Mouse (Mus musculus) hindbrain, embryonic 10.5 days (tissue): ENCODE measurements around the gene Asb6. TPM values are rescaled to one million over a fixed set of nuclear protein-coding genes. Genes with fewer than 3 reads are reported as not detected.

ENCODE experiments used
- DNase-seq: peaks from one replicate; pipeline ENCODE4 v3.0.0-alpha.2; 2017; ENCODE audit warnings: low spot score
- H3K27ac ChIP-seq: fragments of 300-500 bp; sonication (generic); 2 replicates; pipeline ENCODE4 v1.5.1; 2016; ENCODE audit warnings: mild to moderate bottlenecking, moderate library complexity
- H3K27me3 ChIP-seq: fragments of 300-500 bp; sonication (generic); 2 replicates; pipeline ENCODE4 v1.6.1; 2016; ENCODE audit warnings: mild to moderate bottlenecking; ENCODE audit not compliant: poor library complexity, insufficient read depth, severe bottlenecking
- H3K36me3 ChIP-seq: fragments of 300-500 bp; sonication (generic); 2 replicates; pipeline ENCODE4 v1.6.1; 2016; ENCODE audit warnings: mild to moderate bottlenecking, moderate library complexity
- H3K4me1 ChIP-seq: fragments of 300-500 bp; sonication (generic); replicated peaks from 2 replicates; pipeline ENCODE4 v1.6.1; 2016; ENCODE audit warnings: mild to moderate bottlenecking
- H3K4me3 ChIP-seq: fragments of 300-500 bp; sonication (generic); 2 replicates; pipeline ENCODE4 v1.5.1; 2016; ENCODE audit warnings: mild to moderate bottlenecking, moderate library complexity
- H3K9me3 ChIP-seq: fragments of 300-500 bp; sonication (generic); 2 replicates; pipeline ENCODE4 v1.6.1; 2016; ENCODE audit warnings: mild to moderate bottlenecking, moderate library complexity
- WGBS: fragments of 180-500 bp; shearing (Covaris S2); methylation state at CpG from one replicate; pipeline ENCODE4 v1.1.7; 2016; 5-methylcytosine and 5-hydroxymethylcytosine counted together
- polyA plus RNA-seq: library from polyadenylated mRNA; unstranded; fragments of >200 nt; fragmentation: Nextera tagmentation; extraction: Ambion mirVana; gene quantifications from 2 replicates; pipeline ENCODE4 v1.2.1, GENCODE M21; 2016

Asb6 gene
- 46.1 and 46.5 TPM in 2 replicates for polyA plus RNA-seq

DNA sequence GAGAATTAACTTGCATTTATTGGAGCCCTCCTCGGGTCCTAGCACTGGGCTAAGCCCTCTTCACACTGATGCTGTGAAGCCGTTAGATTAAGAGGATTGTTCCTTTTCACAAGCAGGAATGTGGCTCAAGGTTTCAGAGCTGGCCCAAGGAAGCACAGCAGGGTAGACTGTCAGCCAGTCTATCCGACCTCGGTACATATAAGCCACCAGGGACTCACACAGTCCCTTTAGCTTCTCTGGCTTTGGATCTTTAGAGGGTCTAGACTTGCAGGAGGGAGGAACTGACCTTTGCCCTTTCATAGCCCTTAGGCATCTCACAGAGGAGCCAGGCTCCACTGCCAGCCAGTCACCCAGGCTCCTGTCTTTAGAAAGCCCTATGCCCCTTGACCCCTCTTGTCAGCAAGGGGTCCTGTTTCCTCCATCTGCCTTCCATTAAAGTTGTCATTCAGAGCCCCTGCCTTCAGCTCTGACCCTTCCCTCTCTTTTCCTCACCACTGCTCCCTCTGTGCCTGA is at the start of gene Asb6:
Gene Asb6 (minus strand): TSS at position 51 of the 513 bp plus-strand sequence.
- no peaks in the 10 kb centered on the region for H3K27me3 ChIP-seq
- H3K9me3 ChIP-seq, result no peaks in the 10 kb centered on the region
- H3K36me3 ChIP-seq, result peaks cover 16% of the 10 kb centered on the region
- H3K4me1 ChIP-seq, result peaks cover 65% of the 10 kb centered on the region
- H3K27ac ChIP-seq, result peak within 1 kb of the TSS; percentile 59; the same call in 1 of the 2 replicates
- DNase-seq, result peak; percentile 74
- 9% methylated on average over 4 of the region's 4 CpGs for WGBS
- no peak within 1 kb of the TSS for H3K4me3 ChIP-seq

DNA sequence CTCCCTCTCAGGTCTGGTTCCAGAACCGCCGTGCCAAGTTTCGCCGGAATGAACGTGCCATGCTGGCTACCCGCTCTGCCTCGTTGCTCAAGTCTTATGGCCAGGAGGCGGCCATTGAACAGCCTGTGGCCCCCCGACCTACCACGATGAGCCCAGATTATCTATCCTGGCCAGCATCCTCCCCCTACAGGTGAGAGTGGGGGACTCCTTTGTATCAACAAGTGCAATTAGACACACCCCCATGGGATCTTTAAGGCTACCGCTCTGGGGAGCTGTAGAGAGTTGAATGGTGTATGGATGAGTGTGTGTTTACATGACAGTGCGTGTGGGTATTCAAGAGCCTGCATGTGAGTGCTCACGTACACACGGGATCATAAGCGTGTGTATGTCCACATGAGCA is 49.3 kb upstream of the Asb6 start:
- Histone ChIP-seq H3K27ac (no peak overlapping the region), H3K4me3 (no peak overlapping the region), H3K36me3 (peaks cover 22% of the 10 kb centered on the region), H3K27me3 (no peaks in the 10 kb centered on the region), H3K9me3 (no peaks in the 10 kb centered on the region), H3K4me1 (peaks cover 24% of the 10 kb centered on the region)
- 93% methylated on average over 15 of the region's 15 CpGs for WGBS
- DNase-seq, result no peak

DNA sequence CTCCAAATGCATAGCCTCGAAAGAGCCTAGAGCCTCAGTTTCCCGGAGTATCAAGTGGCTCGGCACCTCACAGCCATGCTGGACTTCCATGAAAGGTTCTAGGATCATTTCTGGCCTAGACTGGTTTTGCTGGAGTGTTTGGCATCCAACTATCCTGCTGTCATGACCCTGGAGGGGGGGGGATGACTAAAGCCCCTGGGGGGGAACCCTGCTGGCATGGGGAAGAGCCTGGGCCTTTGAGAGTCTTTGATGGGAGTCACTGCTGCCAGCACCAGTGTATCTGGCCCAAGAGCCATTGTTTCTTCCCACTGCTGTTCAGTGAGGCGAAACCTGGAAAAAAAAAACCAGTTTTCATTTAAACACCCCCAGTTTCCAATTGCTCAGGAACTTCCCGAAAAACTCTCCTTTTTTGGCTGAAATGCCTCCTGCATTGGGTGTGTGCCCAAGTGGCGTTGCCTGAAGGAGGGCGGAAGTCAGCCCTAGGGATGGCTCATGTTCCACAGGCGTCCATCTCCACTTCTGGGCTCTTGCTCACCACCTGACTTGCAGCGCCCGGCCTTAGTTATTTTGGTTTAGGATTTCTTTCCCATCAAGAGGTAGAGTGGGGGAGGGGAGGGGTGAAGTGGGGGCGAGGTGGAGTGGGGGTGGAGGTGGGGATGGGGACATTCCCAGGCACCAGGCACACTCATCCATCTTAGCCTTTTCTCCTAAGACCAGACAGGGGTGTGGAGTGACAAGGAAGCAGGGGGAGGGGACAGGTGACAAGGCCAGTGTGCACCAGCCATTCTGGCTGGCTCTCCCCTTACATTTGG is 45.7 kb upstream of the Asb6 start:
- H3K4me3 ChIP-seq, result no peak overlapping the region
- peak overlapping the region; percentile 74 for H3K27ac ChIP-seq
- no peaks in the 10 kb centered on the region for H3K27me3 ChIP-seq
- DNase-seq, result no peak
- H3K36me3 ChIP-seq, result peaks cover 18% of the 10 kb centered on the region
- peaks cover 48% of the 10 kb centered on the region for H3K4me1 ChIP-seq
- H3K9me3 ChIP-seq, result no peaks in the 10 kb centered on the region
- WGBS, result 32% methylated on average over 11 of the region's 11 CpGs

DNA sequence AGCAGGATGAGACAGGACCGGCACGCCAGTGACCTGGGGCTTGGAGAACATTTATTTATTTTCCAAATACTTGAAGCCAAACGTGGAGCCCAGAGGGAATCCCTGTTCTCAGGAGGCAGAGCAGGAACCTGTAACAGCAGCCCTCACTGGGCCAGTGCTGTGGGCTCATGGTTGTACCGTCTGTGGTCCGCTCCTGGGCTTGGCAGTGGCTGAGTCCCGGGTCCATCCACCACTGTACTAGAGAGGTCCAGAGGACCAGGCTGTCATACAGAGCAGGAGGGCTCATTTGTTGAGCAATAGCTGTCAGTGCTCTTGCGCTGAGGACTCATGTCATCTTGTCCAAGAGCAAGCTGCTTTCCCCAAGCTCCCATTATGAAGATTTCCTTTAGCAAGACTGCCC is 45.0 kb upstream of the Asb6 start:
- no peak for DNase-seq
- Histone ChIP-seq H3K4me1 (peaks cover 50% of the 10 kb centered on the region), H3K9me3 (no peaks in the 10 kb centered on the region), H3K27ac (peak overlapping the region; percentile 74), H3K4me3 (no peak overlapping the region), H3K36me3 (peaks cover 18% of the 10 kb centered on the region), H3K27me3 (no peaks in the 10 kb centered on the region)
- 59% methylated on average over 7 of the region's 7 CpGs for WGBS

DNA sequence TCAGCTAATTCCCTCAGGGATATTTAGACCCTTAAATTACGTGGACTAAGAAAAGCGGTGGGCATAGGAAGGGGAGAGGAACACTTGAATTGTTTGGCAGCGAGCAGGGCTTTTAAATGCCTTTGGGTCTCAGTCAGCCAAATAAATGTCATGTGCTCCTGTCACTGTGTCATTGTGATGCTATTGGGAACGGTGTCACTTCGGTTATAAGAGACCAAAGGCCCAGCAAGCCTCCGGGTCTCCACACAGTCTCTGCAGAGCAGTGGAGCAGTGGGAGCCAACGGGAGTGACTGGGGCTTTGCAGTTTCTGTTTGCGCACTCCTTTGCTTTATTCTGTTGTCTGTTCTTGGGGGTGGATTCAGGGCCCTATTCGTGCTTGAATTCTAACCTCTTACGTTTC is 44.3 kb upstream of the Asb6 start:
- Histone ChIP-seq H3K4me3 (no peak overlapping the region), H3K9me3 (no peaks in the 10 kb centered on the region), H3K27me3 (no peaks in the 10 kb centered on the region), H3K27ac (no peak overlapping the region), H3K36me3 (peaks cover 13% of the 10 kb centered on the region), H3K4me1 (peaks cover 50% of the 10 kb centered on the region)
- WGBS, result 19% methylated on average over 10 of the region's 10 CpGs
- no peak for DNase-seq

DNA sequence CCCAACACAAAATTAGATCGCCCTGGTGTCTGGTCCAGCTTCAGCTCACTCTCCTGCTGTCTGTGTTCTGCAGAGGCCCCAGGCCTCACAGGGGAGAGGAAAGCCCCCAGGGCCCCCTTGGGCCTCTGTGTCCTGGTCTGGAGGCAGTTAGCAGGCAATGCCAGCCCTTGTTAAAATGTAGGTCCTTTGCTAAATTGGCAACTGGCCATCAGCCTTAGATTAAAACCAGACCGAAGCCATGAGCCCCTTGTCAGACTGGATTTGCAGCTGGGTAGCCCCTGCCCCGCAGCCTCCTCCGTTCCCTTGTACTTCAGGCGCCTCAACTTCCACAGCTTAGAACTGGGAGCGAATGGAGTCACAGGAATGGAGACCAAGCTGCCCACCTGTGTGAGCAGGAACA is 42.5 kb upstream of the Asb6 start:
- peaks cover 50% of the 10 kb centered on the region for H3K4me1 ChIP-seq
- H3K4me3 ChIP-seq, result no peak overlapping the region
- 0 out of 2 replicates have a peak overlapping the region, but pooled peaks have one; percentile 26 for H3K27ac ChIP-seq
- 80% methylated on average over 6 of the region's 6 CpGs for WGBS
- H3K9me3 ChIP-seq, result no peaks in the 10 kb centered on the region
- no peaks in the 10 kb centered on the region for H3K27me3 ChIP-seq
- DNase-seq, result no peak
- H3K36me3 ChIP-seq, result no peaks in the 10 kb centered on the region

DNA sequence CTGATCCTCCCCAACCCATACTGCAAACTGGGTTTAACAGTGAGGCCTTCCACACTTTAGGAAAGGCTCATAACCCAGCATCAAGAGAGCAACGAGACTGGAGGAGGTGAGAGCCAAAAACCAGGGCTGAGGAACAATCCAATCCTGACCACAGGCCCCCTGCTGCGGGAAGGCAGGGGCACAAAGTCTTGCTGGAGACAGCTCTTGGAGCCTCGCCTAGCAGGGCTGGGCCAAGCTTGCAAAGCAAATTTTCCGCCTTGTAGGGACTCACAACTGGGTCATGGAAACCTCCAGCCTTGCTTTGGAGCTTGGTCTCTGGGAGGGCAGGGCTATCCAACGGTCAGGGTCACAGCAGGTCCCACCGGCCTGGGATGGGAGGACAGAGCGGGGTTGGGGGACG is 40.7 kb upstream of the Asb6 start:
- Histone ChIP-seq H3K36me3 (no peaks in the 10 kb centered on the region), H3K4me1 (peaks cover 40% of the 10 kb centered on the region), H3K9me3 (no peaks in the 10 kb centered on the region), H3K4me3 (no peak overlapping the region), H3K27me3 (0 out of 2 replicates have a peak, but pooled peaks cover 5% of the 10 kb centered on the region), H3K27ac (no peak overlapping the region)
- 67% methylated on average over 8 of the region's 8 CpGs for WGBS
- DNase-seq, result no peak

DNA sequence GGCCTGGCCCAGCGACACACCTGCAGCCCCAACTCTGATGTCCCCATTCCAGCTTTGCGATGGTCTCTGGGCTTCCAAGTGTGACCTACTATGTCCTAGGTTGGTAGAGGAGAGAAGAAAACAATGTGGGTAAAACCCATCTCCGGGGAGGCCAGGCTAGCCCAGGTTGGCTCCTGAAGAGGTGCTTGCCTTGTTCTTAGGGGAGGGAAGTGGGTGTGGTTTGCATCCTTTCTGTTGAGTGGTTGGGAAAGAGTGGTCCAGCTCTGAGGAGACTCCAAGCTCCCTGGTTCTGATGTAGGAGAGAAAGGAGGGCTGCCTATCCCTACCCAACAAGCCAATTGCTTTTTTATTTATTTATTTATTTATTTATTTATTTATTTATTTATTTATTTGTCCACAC is 35.3 kb upstream of the Asb6 start:
- Histone ChIP-seq H3K9me3 (no peaks in the 10 kb centered on the region), H3K36me3 (no peaks in the 10 kb centered on the region), H3K27me3 (peaks cover 34% of the 10 kb centered on the region), H3K4me1 (peaks cover 43% of the 10 kb centered on the region), H3K4me3 (peak overlapping the region; percentile 49; the same call in 1 of the 2 replicates), H3K27ac (peak overlapping the region; percentile 77)
- no peak for DNase-seq
- WGBS, result 59% methylated on average over 3 of the region's 3 CpGs

DNA sequence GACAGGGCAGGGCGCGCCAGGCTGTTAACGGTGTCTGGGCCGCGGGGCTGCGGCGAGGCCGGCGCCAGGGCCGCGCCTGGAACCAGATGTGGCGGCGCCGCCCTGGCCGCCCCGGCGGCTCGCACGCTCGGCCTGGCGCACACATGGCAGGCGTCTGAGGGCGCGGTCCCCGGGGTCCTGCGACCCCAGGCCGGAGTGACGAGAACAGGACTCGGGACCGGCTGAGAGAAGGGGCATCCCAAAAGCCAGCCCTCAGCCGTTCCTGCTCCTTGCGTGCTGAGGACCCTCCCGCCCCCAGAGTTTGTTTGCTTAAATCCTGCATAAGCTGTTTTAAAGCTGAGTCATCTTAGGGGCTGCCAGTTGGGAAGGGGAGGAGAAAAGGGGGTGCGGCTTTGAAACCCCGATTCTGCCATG is 34.8 kb upstream of the Asb6 start:
- peak overlapping the region; percentile 49 for H3K4me3 ChIP-seq
- peak; percentile 43 for DNase-seq
- no peaks in the 10 kb centered on the region for H3K9me3 ChIP-seq
- peaks cover 44% of the 10 kb centered on the region for H3K4me1 ChIP-seq
- WGBS, result 3% methylated on average over 35 of the region's 35 CpGs
- peak overlapping the region; percentile 77 for H3K27ac ChIP-seq
- no peaks in the 10 kb centered on the region for H3K36me3 ChIP-seq
- peaks cover 34% of the 10 kb centered on the region for H3K27me3 ChIP-seq

DNA sequence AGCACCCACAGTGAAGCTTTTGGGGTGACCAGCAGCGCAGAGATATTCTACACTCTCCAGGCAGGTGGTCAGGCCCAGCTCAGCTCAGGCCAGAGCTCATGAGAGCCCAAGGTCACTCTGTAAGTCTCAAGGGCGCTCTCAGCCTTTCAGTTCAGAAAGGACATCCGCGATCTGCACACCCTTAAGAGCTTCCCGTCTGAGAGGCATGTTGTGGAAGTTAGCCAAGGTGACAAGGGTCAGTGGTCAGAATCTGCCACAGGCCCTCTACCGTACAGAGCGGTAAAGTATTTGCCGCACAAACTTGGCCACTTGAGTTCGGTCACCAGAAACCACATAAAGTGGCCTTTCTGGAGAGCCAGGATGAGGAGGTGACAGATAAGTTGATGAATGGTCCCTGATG is 33.4 kb upstream of the Asb6 start:
- no peak for DNase-seq
- 74% methylated on average over 9 of the region's 9 CpGs for WGBS
- no peak overlapping the region for H3K4me3 ChIP-seq
- H3K27me3 ChIP-seq, result peaks cover 34% of the 10 kb centered on the region
- H3K27ac ChIP-seq, result peak overlapping the region; percentile 25; the same call in 1 of the 2 replicates
- no peaks in the 10 kb centered on the region for H3K9me3 ChIP-seq
- H3K4me1 ChIP-seq, result peaks cover 50% of the 10 kb centered on the region
- no peaks in the 10 kb centered on the region for H3K36me3 ChIP-seq

DNA sequence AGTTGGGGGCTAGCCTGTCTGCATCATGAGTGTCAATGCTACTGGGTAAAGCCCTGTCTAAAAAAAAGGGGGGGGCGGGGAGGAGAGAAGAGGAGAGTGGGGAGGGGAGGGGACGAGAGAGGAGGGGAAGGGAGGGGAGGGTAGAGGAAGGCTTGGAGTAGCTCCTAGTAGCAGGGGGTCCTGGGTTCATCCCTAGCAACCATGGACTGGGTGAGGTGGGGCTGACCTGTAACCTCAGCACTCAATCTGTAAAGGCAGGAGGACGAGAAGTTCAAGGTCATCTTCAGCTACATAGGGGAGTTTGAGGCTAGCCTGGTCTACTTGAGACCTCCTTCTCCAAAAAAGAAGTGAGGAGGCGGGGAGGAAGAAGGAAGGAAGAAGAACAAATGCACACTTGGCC is 31.9 kb upstream of the Asb6 start:
- H3K4me1 ChIP-seq, result peaks cover 62% of the 10 kb centered on the region
- H3K27me3 ChIP-seq, result peaks cover 34% of the 10 kb centered on the region
- H3K27ac ChIP-seq, result no peak overlapping the region
- no peak overlapping the region for H3K4me3 ChIP-seq
- H3K36me3 ChIP-seq, result no peaks in the 10 kb centered on the region
- no peaks in the 10 kb centered on the region for H3K9me3 ChIP-seq
- DNase-seq, result no peak
- 66% methylated on average over 4 of the region's 4 CpGs for WGBS

DNA sequence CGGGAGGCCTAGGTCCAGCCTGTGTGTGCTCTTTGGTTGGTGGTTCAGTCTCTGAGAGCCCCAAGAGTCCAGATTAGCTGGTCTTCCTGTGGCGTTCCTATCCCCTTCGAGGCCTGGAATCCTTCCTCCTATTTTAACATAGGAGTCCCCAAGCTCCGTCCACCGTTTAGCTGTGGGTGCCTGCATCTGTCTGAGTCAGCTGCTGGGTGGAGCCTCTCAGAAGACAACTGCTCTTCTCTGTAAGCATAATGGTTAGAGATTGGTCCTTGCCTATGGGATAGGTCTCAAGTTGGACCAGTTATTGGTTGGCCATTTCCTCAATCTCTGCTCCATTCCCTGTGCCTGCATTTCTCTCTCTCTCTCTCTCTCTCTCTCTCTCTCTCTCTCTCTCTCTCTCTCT is 29.6 kb upstream of the Asb6 start:
- peaks cover 20% of the 10 kb centered on the region for H3K27me3 ChIP-seq
- no peak overlapping the region for H3K27ac ChIP-seq
- DNase-seq, result no peak
- no peaks in the 10 kb centered on the region for H3K36me3 ChIP-seq
- 82% methylated on average over 5 of the region's 5 CpGs for WGBS
- peaks cover 62% of the 10 kb centered on the region for H3K4me1 ChIP-seq
- H3K9me3 ChIP-seq, result no peaks in the 10 kb centered on the region
- no peak overlapping the region for H3K4me3 ChIP-seq

DNA sequence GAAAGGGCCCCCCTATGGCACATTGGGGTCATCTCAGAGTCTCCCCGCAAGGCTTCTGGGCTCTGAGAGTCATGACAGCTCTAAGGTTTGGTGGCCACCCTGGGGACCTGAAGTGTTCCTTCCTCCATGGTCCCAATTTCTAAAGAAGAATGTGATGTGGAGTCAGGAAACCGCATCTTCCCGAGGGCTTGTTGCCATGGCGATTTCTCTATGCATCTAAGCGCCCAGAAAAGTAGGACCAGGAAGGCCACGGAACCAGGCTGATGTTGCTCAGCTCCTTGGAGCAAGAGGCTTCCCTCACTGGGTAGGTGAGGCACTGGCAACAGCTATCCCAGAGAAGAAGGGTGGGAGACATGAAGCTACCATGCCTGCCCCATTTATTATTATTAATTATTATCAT is 26.9 kb upstream of the Asb6 start:
- Histone ChIP-seq H3K4me3 (no peak overlapping the region), H3K36me3 (no peaks in the 10 kb centered on the region), H3K27ac (no peak overlapping the region), H3K27me3 (no peaks in the 10 kb centered on the region; the same call in 1 of the 2 replicates), H3K9me3 (no peaks in the 10 kb centered on the region), H3K4me1 (peaks cover 67% of the 10 kb centered on the region)
- no peak for DNase-seq
- WGBS, result 68% methylated on average over 6 of the region's 6 CpGs
